Mouse (Mus musculus) midbrain, embryonic 14.5 days (tissue): ENCODE data around the gene Pip5kl1. TPM values are rescaled to one million over a fixed set of nuclear protein-coding genes. Genes with fewer than 3 reads are reported as not detected.

ENCODE experiments used
- ATAC-seq: fragments of 200-750 bp; cut with Nextera tagmentation; 2 replicates; pipeline ENCODE4 v1.8.0; 2017; ENCODE audit warnings: moderate number of reproducible peaks, moderate library complexity; ENCODE audit not compliant: low FRiP score, low TSS enrichment
- DNase-seq: peaks from one replicate; pipeline ENCODE4 v3.0.0-alpha.2; 2015
- H3K27ac ChIP-seq: fragments of 300-500 bp; sonication (generic); replicated peaks from 2 replicates; pipeline ENCODE4 v1.5.1; 2014; ENCODE audit warnings: mild to moderate bottlenecking, low read depth, low read length, moderate library complexity
- H3K27me3 ChIP-seq: fragments of 300-500 bp; sonication (generic); 2 replicates; pipeline ENCODE4 v1.6.1; 2014; ENCODE audit warnings: low read length, control low read depth, mixed read lengths; ENCODE audit not compliant: control insufficient read depth, insufficient read depth
- H3K36me3 ChIP-seq: fragments of 300-500 bp; sonication (generic); 2 replicates; pipeline ENCODE4 v1.6.1; 2014; ENCODE audit warnings: low read length, control low read depth; ENCODE audit not compliant: control insufficient read depth, insufficient read depth
- H3K4me1 ChIP-seq: fragments of 300-500 bp; sonication (generic); 2 replicates; pipeline ENCODE4 v1.6.1; 2014; ENCODE audit warnings: mild to moderate bottlenecking, antibody characterized with exemption, low read length, control low read depth; ENCODE audit not compliant: control insufficient read depth, insufficient read depth
- H3K4me2 ChIP-seq: fragments of 300-500 bp; sonication (generic); 2 replicates; pipeline ENCODE4 v1.6.1; 2014; ENCODE audit warnings: mild to moderate bottlenecking, low read length, moderate library complexity
- H3K4me3 ChIP-seq: fragments of 300-500 bp; sonication (generic); replicated peaks from 2 replicates; pipeline ENCODE4 v1.5.1; 2014; ENCODE audit warnings: low read depth, low read length
- H3K9ac ChIP-seq: fragments of 300-500 bp; sonication (generic); replicated peaks from 2 replicates; pipeline ENCODE4 v1.6.1; 2014; ENCODE audit warnings: mild to moderate bottlenecking, low read length, moderate library complexity
- H3K9me3 ChIP-seq: fragments of 300-500 bp; sonication (generic); 2 replicates; pipeline ENCODE4 v1.6.1; 2016; ENCODE audit warnings: low read length, control low read depth, mixed read lengths; ENCODE audit not compliant: control insufficient read depth
- WGBS: fragments of 180-500 bp; shearing (Covaris S2); extraction: QIAGEN DNeasy Blood & Tissue Kit; methylation state at CpG from one replicate; pipeline ENCODE4 v1.1.7; 2014; 5-methylcytosine and 5-hydroxymethylcytosine counted together
- polyA plus RNA-seq: library from polyadenylated mRNA; unstranded; fragments of >200 nt; fragmentation: Nextera tagmentation; extraction: Ambion mirVana; gene quantifications from 2 replicates; pipeline ENCODE4 v1.2.1, GENCODE M21; 2014

Pip5kl1 gene
- polyA plus RNA-seq, 1 experiment from 2014 or later = 7.1 TPM

DNA sequence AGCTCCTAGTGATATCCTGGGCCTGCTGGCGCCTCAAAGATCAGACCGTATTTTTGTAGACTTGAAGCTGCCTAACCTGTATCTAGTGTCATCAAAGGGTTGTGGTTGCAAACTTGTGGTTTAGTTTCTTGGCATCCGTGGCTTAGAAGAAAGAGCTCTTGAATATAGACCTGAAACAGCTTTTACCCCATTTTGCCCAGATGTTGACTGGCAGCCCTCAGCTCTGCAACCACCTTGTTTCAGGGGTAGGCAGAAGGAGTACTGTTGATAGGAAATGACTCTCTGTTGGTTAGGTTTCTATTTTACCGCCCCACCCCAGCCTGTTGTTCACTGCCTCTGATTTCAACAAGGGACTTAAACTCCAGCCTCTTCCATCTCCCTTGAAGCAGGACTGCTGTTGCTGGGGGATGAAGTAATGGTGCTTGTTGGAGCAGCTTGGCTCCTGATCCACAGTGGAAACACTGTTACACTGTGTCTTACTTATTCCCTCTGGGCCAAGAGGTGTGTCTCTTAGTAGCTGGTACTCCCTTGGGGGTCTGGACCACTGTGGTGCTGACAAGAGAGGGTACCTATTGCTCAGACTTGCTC lies 32.5 kb upstream of the Pip5kl1 start:
- Histone ChIP-seq H3K4me1 (peaks cover 29% of the 10 kb centered on the region), H3K4me3 (no peak overlapping the region), H3K27me3 (no peaks in the 10 kb centered on the region), H3K9me3 (no peaks in the 10 kb centered on the region), H3K9ac (no peak overlapping the region), H3K4me2 (no peak overlapping the region), H3K27ac (no peak overlapping the region), H3K36me3 (no peaks in the 10 kb centered on the region)
- WGBS = 94% methylated on average over 4 of the region's 4 CpGs
- no peak for DNase-seq
- ATAC-seq = no peak

DNA sequence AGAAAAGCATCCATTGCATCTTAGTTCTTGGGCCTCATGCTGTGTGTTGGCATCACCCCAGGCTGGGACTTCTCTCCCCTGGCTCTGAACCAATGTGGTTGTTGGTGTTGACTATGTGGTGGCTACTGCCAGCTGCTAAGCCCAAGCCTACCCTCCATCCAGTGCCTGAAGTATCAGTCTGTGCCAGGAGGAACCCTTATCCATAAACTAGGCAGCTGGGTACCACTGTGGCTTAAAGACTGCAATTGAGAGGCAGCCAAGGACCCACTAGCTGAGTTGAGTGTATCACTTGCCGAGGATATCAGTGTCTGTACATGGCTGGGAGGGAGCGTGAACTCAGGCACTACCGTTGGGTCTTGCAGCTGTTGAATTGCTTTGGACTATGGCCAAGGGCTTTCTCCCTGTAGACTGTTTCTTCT lies 31.6 kb upstream of the Pip5kl1 start:
- H3K27ac ChIP-seq = no peak overlapping the region
- no peak overlapping the region for H3K4me3 ChIP-seq
- DNase-seq (no peak), ATAC-seq (no peak)
- no peak overlapping the region for H3K4me2 ChIP-seq
- WGBS = 83% methylated on average over 3 of the region's 3 CpGs
- H3K9ac ChIP-seq = no peak overlapping the region
- no peaks in the 10 kb centered on the region for H3K36me3 ChIP-seq
- H3K9me3 ChIP-seq = no peaks in the 10 kb centered on the region
- H3K4me1 ChIP-seq = peaks cover 19% of the 10 kb centered on the region
- H3K27me3 ChIP-seq = no peaks in the 10 kb centered on the region

DNA sequence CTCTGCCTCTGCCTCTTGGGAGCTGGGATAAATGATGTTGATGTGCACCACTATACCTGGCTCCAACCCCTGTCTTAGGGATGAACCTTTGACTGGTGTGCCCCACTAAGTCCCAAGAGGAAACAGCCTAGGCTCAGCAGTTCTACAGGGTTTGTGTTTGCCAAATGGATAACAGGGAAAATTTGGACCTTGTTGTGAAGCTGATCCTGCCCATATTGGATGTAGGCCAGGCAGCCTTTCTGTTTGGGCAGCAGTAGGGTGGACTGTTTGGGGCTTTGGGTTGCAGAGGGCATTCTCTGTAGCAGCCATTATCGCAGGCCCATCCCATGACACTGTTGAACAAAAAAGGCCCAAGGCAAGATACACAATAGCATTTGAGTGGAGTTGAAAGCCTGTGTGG lies 27.6 kb upstream of the Pip5kl1 start:
- ATAC-seq (no peak), DNase-seq (no peak)
- Histone ChIP-seq H3K27ac (no peak overlapping the region), H3K27me3 (no peaks in the 10 kb centered on the region), H3K36me3 (no peaks in the 10 kb centered on the region), H3K4me1 (no peaks in the 10 kb centered on the region), H3K4me3 (no peak overlapping the region), H3K9me3 (no peaks in the 10 kb centered on the region), H3K4me2 (no peak overlapping the region), H3K9ac (no peak overlapping the region)
- WGBS = 57% methylated on average over 1 of the region's 1 CpGs

DNA sequence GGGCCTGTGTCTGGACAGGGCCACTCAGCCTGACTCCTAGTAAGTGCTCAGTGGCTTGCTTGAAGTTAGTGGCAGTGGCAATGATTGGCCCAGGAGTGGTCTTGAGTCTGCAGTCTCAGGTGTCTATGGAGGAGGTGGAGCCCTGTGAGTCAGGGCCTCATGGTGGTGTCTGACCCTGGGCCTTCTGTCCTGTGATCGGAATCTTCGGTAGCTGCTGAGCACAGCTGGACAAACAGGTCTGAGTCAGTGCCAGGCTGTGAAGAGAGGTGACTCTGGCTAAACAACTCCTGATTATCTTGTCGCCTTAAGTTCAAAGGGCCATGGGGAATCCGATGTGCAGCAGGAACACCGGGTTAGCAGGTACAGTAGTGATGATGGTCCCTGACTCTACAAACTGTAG lies 27.2 kb upstream of the Pip5kl1 start:
- H3K27me3 ChIP-seq = no peaks in the 10 kb centered on the region
- ATAC-seq (no peak), DNase-seq (no peak)
- WGBS = 92% methylated on average over 5 of the region's 5 CpGs
- no peaks in the 10 kb centered on the region for H3K4me1 ChIP-seq
- H3K4me2 ChIP-seq = no peak overlapping the region
- H3K36me3 ChIP-seq = no peaks in the 10 kb centered on the region
- H3K27ac ChIP-seq = no peak overlapping the region
- H3K9me3 ChIP-seq = no peaks in the 10 kb centered on the region
- no peak overlapping the region for H3K4me3 ChIP-seq
- H3K9ac ChIP-seq = no peak overlapping the region

DNA sequence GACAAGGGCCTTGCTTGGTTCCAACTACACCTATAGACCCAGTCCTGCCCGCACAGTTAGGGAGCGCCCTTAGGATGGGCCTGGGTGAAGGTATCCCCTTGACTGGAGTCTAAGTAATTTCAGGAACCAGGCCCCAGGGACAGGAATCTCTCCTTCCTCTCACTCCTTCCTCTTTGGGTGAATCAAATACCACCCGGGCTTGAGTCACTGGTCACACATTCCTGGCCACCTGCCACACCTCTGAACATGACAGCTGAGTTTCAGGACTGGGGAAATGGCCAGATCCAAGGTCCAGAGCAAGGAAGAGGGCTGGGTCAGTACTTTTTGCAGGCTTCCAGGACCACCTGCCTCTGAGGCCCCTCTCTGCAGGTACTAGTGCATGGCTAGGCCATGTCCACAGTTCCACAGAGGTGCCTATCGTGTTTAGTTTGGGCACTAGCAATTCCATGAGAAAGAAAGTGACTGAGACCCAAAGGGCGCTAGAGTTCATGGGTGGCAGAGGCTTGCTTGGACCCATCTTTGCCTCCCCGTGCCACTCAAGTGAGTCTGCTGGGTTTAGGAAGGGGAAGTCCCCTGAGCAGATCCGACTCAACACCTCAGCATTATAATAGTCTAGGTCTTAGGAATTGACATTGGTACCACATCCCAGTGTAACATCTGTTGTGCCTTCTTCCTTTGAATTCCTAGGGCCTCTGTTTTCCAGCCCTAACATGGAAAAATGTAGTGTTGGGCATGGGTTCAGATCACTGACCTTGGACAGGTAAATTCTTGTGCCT lies 26.4 kb upstream of the Pip5kl1 start:
- WGBS = 94% methylated on average over 7 of the region's 7 CpGs
- Histone ChIP-seq H3K27me3 (no peaks in the 10 kb centered on the region), H3K27ac (no peak overlapping the region), H3K9ac (no peak overlapping the region), H3K4me1 (no peaks in the 10 kb centered on the region), H3K9me3 (no peaks in the 10 kb centered on the region), H3K4me2 (no peak overlapping the region), H3K4me3 (no peak overlapping the region), H3K36me3 (no peaks in the 10 kb centered on the region)
- DNase-seq (no peak), ATAC-seq (no peak)

DNA sequence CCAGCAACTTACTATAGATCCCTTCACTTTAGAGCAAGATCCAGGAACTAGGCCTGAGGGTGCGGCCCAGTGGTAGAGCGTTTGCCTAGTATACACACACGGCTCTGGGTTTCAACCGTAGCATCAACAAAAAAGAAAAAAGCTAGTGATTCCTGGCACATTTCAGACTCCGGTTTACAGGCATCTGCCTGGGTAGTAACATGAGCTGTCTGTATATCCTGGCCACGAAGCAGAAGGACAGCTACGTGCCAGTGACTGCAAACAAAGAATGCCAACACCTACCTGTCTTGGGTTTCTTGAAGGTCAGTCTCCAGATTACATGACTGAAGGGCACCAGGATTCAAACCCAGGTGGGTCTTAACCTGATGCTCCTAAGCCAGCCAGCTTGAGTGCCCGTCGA lies 25.4 kb upstream of the Pip5kl1 start:
- DNase-seq (no peak), ATAC-seq (no peak)
- Histone ChIP-seq H3K4me3 (no peak overlapping the region), H3K9me3 (no peaks in the 10 kb centered on the region), H3K4me1 (no peaks in the 10 kb centered on the region), H3K9ac (no peak overlapping the region), H3K27ac (no peak overlapping the region), H3K4me2 (no peak overlapping the region), H3K27me3 (no peaks in the 10 kb centered on the region), H3K36me3 (no peaks in the 10 kb centered on the region)
- 95% methylated on average over 9 of the region's 9 CpGs for WGBS

DNA sequence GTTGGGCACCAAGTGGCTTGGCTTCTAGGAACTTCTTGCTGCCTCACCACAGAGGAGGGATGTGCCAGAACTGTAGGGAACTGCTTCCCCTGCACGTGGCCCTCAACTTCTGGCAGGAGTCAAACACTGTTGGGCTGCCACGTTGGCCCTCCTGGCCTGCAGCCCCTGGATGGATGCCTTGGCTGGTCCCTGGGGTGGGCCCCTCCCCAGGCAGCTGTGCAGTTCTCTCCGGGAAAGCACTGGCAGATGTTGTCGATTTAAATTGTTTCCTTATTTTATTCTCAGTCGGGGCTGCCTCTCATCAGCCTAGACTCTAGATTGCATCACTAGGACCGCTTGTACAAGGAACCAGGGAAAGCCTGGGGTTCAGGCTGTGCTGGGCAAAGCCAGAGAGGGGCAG lies 24.8 kb upstream of the Pip5kl1 start:
- no peaks in the 10 kb centered on the region for H3K27me3 ChIP-seq
- H3K27ac ChIP-seq = no peak overlapping the region
- H3K36me3 ChIP-seq = no peaks in the 10 kb centered on the region
- no peak overlapping the region for H3K4me2 ChIP-seq
- no peaks in the 10 kb centered on the region for H3K9me3 ChIP-seq
- WGBS = 84% methylated on average over 6 of the region's 6 CpGs
- H3K4me1 ChIP-seq = no peaks in the 10 kb centered on the region
- no peak overlapping the region for H3K9ac ChIP-seq
- no peak for DNase-seq
- no peak overlapping the region for H3K4me3 ChIP-seq
- ATAC-seq = no peak

DNA sequence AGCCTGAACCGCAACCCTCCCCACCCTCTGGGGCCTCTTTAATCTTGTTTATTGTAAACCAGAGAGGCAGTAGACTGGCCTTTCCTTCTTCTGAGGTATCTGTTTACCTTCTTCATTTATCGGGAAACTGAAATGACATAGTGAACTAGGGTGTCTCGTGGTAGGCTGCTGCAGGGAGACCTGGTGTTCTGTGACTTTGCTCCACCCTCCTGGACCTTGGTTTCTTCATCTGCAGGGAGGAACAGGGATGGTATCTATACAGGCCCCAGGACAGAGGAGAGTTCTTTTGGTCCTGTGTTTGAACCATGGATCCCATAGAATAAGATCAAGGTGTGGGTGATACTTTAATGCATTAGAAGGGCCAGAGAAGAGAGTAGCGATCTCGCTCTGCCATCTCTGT lies 23.4 kb upstream of the Pip5kl1 start:
- no peaks in the 10 kb centered on the region for H3K27me3 ChIP-seq
- ATAC-seq (no peak), DNase-seq (no peak)
- no peak overlapping the region for H3K9ac ChIP-seq
- no peak overlapping the region for H3K4me2 ChIP-seq
- WGBS = 91% methylated on average over 5 of the region's 5 CpGs
- no peak overlapping the region for H3K4me3 ChIP-seq
- no peaks in the 10 kb centered on the region for H3K36me3 ChIP-seq
- no peak overlapping the region for H3K27ac ChIP-seq
- H3K9me3 ChIP-seq = no peaks in the 10 kb centered on the region
- 0 out of 2 replicates have a peak, but pooled peaks cover 9% of the 10 kb centered on the region for H3K4me1 ChIP-seq

DNA sequence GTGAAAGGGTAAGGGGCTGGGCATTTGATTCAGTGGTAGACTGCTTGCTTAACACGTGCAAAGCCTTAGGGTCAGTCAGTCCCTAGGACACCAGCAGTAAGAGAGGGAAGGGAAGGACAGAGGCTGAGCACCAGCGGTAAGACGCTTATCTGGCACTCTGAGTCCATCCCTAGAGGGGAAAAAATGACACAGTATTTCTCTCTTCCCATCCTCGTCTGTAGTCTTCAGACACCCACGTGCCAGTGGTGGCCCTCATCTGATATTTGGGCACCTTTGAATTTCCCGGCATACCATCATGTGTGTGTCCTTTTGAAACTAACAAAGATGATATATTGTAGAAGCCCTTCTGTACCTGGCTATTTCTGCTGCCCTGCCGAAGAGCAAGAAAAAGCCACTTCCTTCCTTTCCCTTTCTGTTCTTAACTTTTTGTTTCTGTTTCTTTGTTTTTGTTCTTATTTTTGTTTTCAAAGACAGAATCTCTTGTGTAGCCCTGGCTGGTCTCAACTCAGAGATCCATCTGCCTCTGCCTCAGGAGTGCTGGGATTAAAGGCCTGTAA lies 20.9 kb upstream of the Pip5kl1 start:
- Histone ChIP-seq H3K9me3 (no peaks in the 10 kb centered on the region), H3K27me3 (no peaks in the 10 kb centered on the region), H3K4me3 (no peak overlapping the region), H3K9ac (no peak overlapping the region), H3K27ac (no peak overlapping the region), H3K4me2 (no peak overlapping the region), H3K36me3 (no peaks in the 10 kb centered on the region), H3K4me1 (peaks cover 13% of the 10 kb centered on the region; the same call in 1 of the 2 replicates)
- WGBS = 83% methylated on average over 7 of the region's 7 CpGs
- ATAC-seq = no peak
- DNase-seq = no peak
